Mouse (Mus musculus): ENCODE data around the gene 2010111I01Rik. TPM values are rescaled to one million over a fixed set of nuclear protein-coding genes. Genes with fewer than 3 reads are reported as not detected.

Gene 2010111I01Rik
- total and polyA plus RNA-seq, 3 experiments: 26.3 to 32.7 TPM; not detected in 1

GRCm38 (mm10) chr13:63093636-63094035, 128.9 kb downstream of the 2010111I01Rik start:
- H3K27ac ChIP-seq (ENCODE audit: control insufficient read depth, low read depth, low read length): no peak overlapping the region
- TF ChIP-seq MYC (IDR thresholded peaks at IDR 0.05; ENCODE audit: low read depth, low read length): no peak
- no peak for TF ChIP-seq EP300 (IDR thresholded peaks at IDR 0.05; ENCODE audit: low read depth in 1 of 2, low read length in 2 of 2)
- TF ChIP-seq CHD1 (IDR thresholded peaks at IDR 0.05; ENCODE audit: low read depth, low read length): no peak
- TF ChIP-seq GABPA (IDR thresholded peaks at IDR 0.05; ENCODE audit: low read depth, low read length): no peak
- H3K4me1 ChIP-seq (ENCODE audit: control insufficient read depth in 1 of 2, insufficient read depth in 2 of 2, low read length in 2 of 2): 0 out of 4 replicates have a peak, but pooled peaks cover 0 to 2% of the 10 kb centered on the region in 2 experiments
- no peak for DNase-seq (ENCODE audit: low read depth, low spot score)
- H3K27me3 ChIP-seq (ENCODE audit: control insufficient read depth in 1 of 2, insufficient read depth in 2 of 2, low read length in 2 of 2): no peaks in the 10 kb centered on the region
- no peak overlapping the region for H3K9ac ChIP-seq (ENCODE audit: control insufficient read depth, low read depth, low read length, poor library complexity, severe bottlenecking)
- H3K79me2 ChIP-seq (ENCODE audit: control insufficient read depth, insufficient read depth, low read length, poor library complexity): no peaks in the 10 kb centered on the region
- H3K4me3 ChIP-seq (ENCODE audit: control insufficient read depth in 1 of 2, insufficient read depth in 1 of 2, low read depth in 2 of 2, low read length in 2 of 2): no peak overlapping the region
- no peaks in the 10 kb centered on the region for H3K36me3 ChIP-seq (ENCODE audit: control insufficient read depth in 1 of 2, insufficient read depth in 2 of 2, low read length in 2 of 2)
- H3K9me3 ChIP-seq (replicated peaks; ENCODE audit: insufficient read depth, low read length): no peaks in the 10 kb centered on the region

- Histone ChIP-seq H3K9ac (ENCODE audit: control insufficient read depth, low read depth, low read length, poor library complexity, severe bottlenecking) (no peak overlapping the region), H3K36me3 (ENCODE audit: control insufficient read depth in 1 of 2, insufficient read depth in 2 of 2, low read length in 2 of 2) (no peaks in the 10 kb centered on the region), H3K79me2 (ENCODE audit: control insufficient read depth, insufficient read depth, low read length, poor library complexity) (no peaks in the 10 kb centered on the region), H3K9me3 (replicated peaks; ENCODE audit: insufficient read depth, low read length) (no peaks in the 10 kb centered on the region), H3K27me3 (ENCODE audit: control insufficient read depth in 1 of 2, insufficient read depth in 2 of 2, low read length in 2 of 2) (no peaks in the 10 kb centered on the region), H3K4me1 (ENCODE audit: control insufficient read depth in 1 of 2, insufficient read depth in 2 of 2, low read length in 2 of 2) (0 out of 4 replicates have a peak, but pooled peaks cover 0 to 2% of the 10 kb centered on the region in 2 experiments), H3K27ac (ENCODE audit: control insufficient read depth, low read depth, low read length) (no peak overlapping the region), H3K4me3 (ENCODE audit: control insufficient read depth in 1 of 2, insufficient read depth in 1 of 2, low read depth in 2 of 2, low read length in 2 of 2) (no peak overlapping the region)
- DNase-seq (ENCODE audit: low read depth, low spot score): no peak
- TF ChIP-seq BHLHE40 (IDR thresholded peaks at IDR 0.05; ENCODE audit: borderline replicate concordance, low read depth, low read length) (no peak), TCF12 (IDR thresholded peaks at IDR 0.05; ENCODE audit: low read depth, low read length) (no peak), MAX (IDR thresholded peaks at IDR 0.05; ENCODE audit: low read length) (no peak), MEF2A (IDR thresholded peaks at IDR 0.05; ENCODE audit: extremely low read depth, insufficient replicate concordance, low read depth, low read length, poor library complexity, severe bottlenecking) (no peak)
Observed at GRCm38 (mm10) chr13:63094317-63095131, 129.8 kb downstream of the 2010111I01Rik start.

GRCm38 (mm10) chr13:63096764-63097163, 132.1 kb downstream of the 2010111I01Rik start:
- DNase-seq (ENCODE audit: low read depth, low spot score): no peak
- H3K27ac ChIP-seq (ENCODE audit: control insufficient read depth, low read depth, low read length): no peak overlapping the region
- no peaks in the 10 kb centered on the region for H3K4me1 ChIP-seq (ENCODE audit: control insufficient read depth in 1 of 2, insufficient read depth in 2 of 2, low read length in 2 of 2)
- H3K4me3 ChIP-seq (ENCODE audit: control insufficient read depth in 1 of 2, insufficient read depth in 1 of 2, low read depth in 2 of 2, low read length in 2 of 2): no peak overlapping the region
- H3K79me2 ChIP-seq (ENCODE audit: control insufficient read depth, insufficient read depth, low read length, poor library complexity): no peaks in the 10 kb centered on the region
- H3K9ac ChIP-seq (ENCODE audit: control insufficient read depth, low read depth, low read length, poor library complexity, severe bottlenecking): no peak overlapping the region
- H3K9me3 ChIP-seq (replicated peaks; ENCODE audit: insufficient read depth, low read length): no peaks in the 10 kb centered on the region
- H3K27me3 ChIP-seq (ENCODE audit: control insufficient read depth in 1 of 2, insufficient read depth in 2 of 2, low read length in 2 of 2): no peaks in the 10 kb centered on the region
- TF ChIP-seq UBTF (IDR thresholded peaks at IDR 0.05; ENCODE audit: borderline replicate concordance, insufficient read depth, low read depth, low read length): no peak
- no peaks in the 10 kb centered on the region for H3K36me3 ChIP-seq (ENCODE audit: control insufficient read depth in 1 of 2, insufficient read depth in 2 of 2, low read length in 2 of 2)

Data from MEL (cell line).